Mouse (Mus musculus): Measurements from ENCODE around the gene Gm1043. TPM values are rescaled to one million over a fixed set of nuclear protein-coding genes. Genes with fewer than 3 reads are reported as not detected.

The Gm1043 gene
- polyA plus RNA-seq, 1 experiment from 2014 or later, result not detected

DNA sequence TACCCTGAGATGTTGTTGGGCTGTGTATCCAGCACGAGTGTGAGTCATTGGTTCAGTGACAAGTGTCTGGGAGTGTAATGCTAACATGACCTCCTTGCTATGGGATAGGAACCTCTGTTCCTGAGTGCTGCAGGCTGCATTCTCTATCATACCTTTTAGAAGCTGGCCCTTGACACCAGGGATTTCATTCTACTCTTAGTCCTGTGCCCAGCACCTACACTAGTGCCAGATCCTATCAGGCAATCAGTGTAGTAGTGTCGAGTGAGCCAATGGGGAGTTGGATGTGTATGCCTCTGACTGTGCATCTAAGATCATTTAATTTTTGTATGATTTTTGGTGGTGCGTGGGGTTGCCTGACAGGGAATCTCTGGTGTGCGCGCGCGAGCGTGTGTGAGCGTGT lies 156.1 kb downstream of the Gm1043 start:
- peaks cover 67% of the 10 kb centered on the region for H3K27me3 ChIP-seq
- H3K9me3 ChIP-seq, result no peaks in the 10 kb centered on the region
- H3K9ac ChIP-seq, result no peak overlapping the region
- WGBS, result 15% methylated on average over 9 of the region's 9 CpGs
- H3K27ac ChIP-seq, result no peak overlapping the region
- H3K4me2 ChIP-seq, result peak overlapping the region; percentile 60
- peaks cover 15% of the 10 kb centered on the region for H3K4me1 ChIP-seq
- H3K36me3 ChIP-seq, result no peaks in the 10 kb centered on the region
- no peak for ATAC-seq (ENCODE audit: borderline replicate concordance, extremely low read depth, low FRiP score, low TSS enrichment)
- H3K4me3 ChIP-seq, result no peak overlapping the region

DNA sequence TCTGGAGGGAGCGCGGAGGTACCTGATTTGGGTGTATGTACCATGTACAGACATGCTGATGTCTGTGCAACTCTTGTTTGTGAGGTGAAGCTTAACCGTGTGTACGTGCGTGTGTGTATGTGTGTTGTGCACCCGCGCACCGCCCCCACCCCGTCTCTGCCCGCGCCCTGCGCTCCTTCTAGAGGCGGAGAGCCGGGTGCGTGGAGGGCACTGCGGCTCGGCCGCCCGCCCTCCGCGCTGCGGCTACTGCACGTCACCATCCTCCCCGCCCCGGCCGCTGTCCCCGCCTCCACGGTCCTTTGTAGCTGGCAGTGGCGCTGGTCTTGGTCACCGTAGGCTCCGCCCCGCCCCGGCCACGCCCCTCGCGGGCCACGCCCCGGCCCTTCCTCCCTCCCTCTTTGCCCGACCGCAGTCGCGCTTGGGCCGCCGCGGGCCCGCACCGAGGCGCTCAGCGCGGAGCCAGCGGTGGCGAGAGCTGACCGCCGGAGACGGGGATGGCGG lies 156.5 kb downstream of the Gm1043 start, which contains the start of gene Crmp1:
Gene Crmp1 (plus strand): TSS at position 290 of the 501 bp plus-strand sequence.
- H3K9ac ChIP-seq, result no peak within 1 kb of the TSS
- peak within 1 kb of the TSS; percentile 60 for H3K4me2 ChIP-seq
- H3K27me3 ChIP-seq, result peaks cover 72% of the 10 kb centered on the region
- no peaks in the 10 kb centered on the region for H3K36me3 ChIP-seq
- H3K9me3 ChIP-seq, result no peaks in the 10 kb centered on the region
- H3K4me3 ChIP-seq, result peak within 1 kb of the TSS; percentile 33
- 1% methylated on average over 39 of the region's 56 CpGs for WGBS
- ATAC-seq (ENCODE audit: borderline replicate concordance, extremely low read depth, low FRiP score, low TSS enrichment), result peak; percentile 74; the same call in 1 of the 2 replicates
- H3K4me1 ChIP-seq, result peaks cover 15% of the 10 kb centered on the region
- no peak within 1 kb of the TSS for H3K27ac ChIP-seq

DNA sequence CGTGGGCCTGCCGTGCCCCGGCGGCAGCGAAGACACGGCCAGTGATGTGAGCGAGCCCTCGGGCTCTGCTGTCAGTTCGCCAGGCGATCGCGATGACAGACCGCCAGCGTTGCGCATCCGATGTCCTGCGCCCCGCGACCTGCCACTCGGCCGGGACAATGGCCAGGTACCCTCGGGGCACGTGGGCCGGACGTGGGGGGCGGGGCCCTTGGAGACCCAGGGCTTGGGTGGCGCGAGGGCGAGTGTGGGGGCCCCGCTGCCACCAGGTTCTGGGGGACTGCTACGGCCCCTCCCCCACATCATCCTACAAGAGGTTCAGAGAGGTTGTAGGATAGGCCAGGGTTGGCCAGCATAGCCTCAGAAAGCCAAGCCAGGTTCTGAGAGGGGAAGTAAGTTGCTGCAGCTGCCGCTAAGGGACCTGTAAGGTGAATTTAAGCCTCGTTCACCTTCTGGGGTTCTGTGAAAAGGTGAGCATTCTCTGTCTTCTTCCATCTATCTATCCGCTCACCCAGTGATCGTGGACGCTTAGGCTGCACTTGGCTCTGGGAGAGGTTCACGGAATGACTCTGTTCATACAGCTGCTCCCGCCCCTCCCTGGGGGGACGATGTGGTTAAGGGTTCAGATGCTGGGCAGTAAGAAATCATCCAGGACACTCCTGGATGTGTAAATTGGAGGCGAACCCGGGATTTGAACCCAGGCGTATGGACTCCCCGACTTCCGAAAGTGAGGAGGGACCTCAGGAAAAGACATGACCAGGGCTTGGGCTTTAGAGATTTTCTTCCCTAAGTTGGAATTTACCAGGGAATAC lies 157.4 kb downstream of the Gm1043 start:
- peaks cover 15% of the 10 kb centered on the region for H3K4me1 ChIP-seq
- no peak for ATAC-seq (ENCODE audit: borderline replicate concordance, extremely low read depth, low FRiP score, low TSS enrichment)
- no peaks in the 10 kb centered on the region for H3K36me3 ChIP-seq
- peaks cover 79% of the 10 kb centered on the region for H3K27me3 ChIP-seq
- peak overlapping the region; percentile 60 for H3K4me2 ChIP-seq
- WGBS, result 13% methylated on average over 44 of the region's 44 CpGs
- H3K27ac ChIP-seq, result no peak overlapping the region
- peak overlapping the region; percentile 33 for H3K4me3 ChIP-seq
- H3K9ac ChIP-seq, result no peak overlapping the region
- no peaks in the 10 kb centered on the region for H3K9me3 ChIP-seq

DNA sequence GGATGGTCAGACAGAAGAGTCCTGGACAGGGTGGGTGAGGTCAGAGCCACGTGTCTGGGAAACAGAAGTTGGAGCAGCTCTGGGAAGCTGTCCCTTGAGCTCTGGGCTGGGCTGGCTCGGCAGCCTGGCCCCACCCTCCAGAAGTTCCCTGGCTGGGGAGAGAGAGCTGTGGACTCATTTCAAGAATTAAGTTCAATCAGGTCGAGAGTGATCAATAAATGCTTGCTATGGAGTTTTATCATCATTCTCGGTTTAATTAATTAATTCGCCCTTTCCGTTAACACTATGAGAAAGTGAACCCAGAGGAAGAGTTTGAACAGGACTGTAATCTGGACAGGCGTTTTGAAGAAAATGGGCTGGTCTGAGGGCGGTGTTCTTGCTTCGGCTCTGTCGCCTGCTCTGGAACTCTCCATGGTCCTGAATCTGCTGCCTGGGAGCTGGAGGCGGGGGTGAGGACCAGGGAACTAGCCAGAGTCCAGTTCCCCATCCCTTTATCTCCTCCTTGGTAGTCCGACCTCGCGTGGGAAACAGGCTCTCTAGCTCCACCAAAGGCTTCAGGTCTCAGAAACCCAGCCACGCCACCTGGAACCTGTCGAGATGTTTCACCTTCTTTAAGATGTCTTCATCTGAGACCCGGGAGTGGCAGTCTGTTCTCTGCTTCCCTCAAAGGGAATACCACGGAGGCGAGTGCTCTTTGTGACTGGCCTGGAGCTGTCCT lies 158.2 kb downstream of the Gm1043 start:
- Histone ChIP-seq H3K36me3 (no peaks in the 10 kb centered on the region), H3K4me3 (no peak overlapping the region), H3K27ac (no peak overlapping the region), H3K9ac (no peak overlapping the region), H3K4me2 (no peak overlapping the region), H3K27me3 (peaks cover 84% of the 10 kb centered on the region), H3K9me3 (no peaks in the 10 kb centered on the region), H3K4me1 (peaks cover 15% of the 10 kb centered on the region)
- ATAC-seq (ENCODE audit: borderline replicate concordance, extremely low read depth, low FRiP score, low TSS enrichment), result no peak
- 1% methylated on average over 19 of the region's 19 CpGs for WGBS

DNA sequence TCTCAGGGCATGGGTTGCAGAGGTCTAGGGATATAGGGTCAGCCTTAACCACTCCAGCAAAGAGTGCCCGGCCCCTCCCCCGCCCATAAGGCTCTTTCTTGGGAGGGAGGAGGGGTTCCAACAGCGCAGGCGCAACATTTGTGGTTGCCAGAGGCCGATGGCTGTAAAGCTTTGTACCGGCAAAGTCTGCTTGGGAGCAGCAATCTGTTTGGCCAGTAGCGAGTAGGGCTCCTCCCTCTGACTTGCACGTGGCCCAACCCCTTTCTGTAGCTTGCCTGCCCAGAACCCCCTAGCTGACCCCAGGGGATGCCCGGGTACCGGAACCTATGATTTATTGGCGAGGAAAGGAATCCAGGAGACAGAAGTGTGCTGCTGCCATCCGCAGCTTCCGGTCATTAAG lies 159.0 kb downstream of the Gm1043 start:
- H3K27ac ChIP-seq, result no peak overlapping the region
- H3K4me3 ChIP-seq, result no peak overlapping the region
- no peak overlapping the region for H3K4me2 ChIP-seq
- ATAC-seq (ENCODE audit: borderline replicate concordance, extremely low read depth, low FRiP score, low TSS enrichment), result no peak
- H3K27me3 ChIP-seq, result peaks cover 84% of the 10 kb centered on the region
- H3K9me3 ChIP-seq, result no peaks in the 10 kb centered on the region
- H3K36me3 ChIP-seq, result no peaks in the 10 kb centered on the region
- no peak overlapping the region for H3K9ac ChIP-seq
- 5% methylated on average over 13 of the region's 13 CpGs for WGBS
- peaks cover 15% of the 10 kb centered on the region for H3K4me1 ChIP-seq

DNA sequence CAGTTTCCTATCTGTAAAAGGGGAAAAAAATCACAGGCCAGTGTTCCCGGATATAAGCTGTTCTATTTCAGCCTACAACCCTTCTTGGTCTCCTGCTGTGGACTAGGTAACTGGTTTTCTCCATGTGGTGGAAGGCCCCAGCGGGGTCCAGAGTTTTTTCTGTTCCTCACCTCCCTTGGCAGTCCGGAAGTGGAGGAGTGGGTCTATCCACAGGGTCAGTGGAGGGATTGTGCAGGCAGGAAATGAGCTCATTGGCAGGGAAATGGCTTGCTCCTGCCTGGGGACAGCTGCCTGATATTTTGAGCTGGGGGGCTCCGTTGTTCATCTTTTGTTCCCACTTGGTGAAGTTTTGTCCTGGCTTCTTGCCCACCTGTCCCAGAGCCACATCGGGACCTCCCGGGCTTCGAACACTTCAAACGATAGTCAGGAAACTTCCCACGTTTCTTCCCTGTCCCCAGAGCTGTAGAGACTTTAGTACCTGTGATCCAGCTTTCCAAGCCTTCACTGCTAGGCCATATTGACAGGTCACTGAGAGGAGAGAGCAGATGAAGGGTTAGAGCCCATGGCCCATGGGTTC lies 159.6 kb downstream of the Gm1043 start:
- Histone ChIP-seq H3K9me3 (no peaks in the 10 kb centered on the region), H3K4me1 (peaks cover 15% of the 10 kb centered on the region), H3K4me3 (no peak overlapping the region), H3K27ac (peak overlapping the region; percentile 12; the same call in 1 of the 2 replicates), H3K4me2 (peak overlapping the region; percentile 60; the same call in 1 of the 2 replicates), H3K36me3 (no peaks in the 10 kb centered on the region), H3K27me3 (peaks cover 81% of the 10 kb centered on the region), H3K9ac (no peak overlapping the region)
- no peak for ATAC-seq (ENCODE audit: borderline replicate concordance, extremely low read depth, low FRiP score, low TSS enrichment)
- WGBS, result 37% methylated on average over 9 of the region's 9 CpGs

DNA sequence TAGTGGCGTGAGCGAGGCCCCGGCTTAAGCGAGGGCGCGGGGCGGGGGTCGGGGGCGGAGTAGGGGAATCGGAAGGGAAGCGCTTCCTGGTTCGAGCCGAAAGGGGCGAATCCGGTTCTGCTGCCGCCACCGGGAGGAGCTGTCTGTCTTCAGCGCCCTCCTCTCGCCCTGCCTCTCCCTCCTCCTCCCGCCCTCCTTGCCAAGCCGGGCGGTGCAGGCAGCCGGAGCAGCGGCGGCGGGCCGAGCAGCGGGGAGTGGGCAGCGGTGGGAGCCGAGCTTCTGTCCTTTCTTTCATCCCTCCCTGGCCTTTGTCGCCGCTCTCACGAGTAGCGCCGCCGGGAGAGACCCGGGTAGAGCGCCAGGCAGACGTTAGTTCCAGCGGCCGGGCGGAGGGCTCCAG lies 160.5 kb downstream of the Gm1043 start:
- H3K27me3 ChIP-seq, result peaks cover 72% of the 10 kb centered on the region
- no peaks in the 10 kb centered on the region for H3K9me3 ChIP-seq
- H3K9ac ChIP-seq, result no peak overlapping the region
- 0 out of 2 replicates have a peak, but pooled peaks have one; percentile 10 for ATAC-seq (ENCODE audit: borderline replicate concordance, extremely low read depth, low FRiP score, low TSS enrichment)
- WGBS, result under 1% methylated on average over 36 of the region's 42 CpGs
- peak overlapping the region; percentile 41 for H3K4me3 ChIP-seq
- H3K36me3 ChIP-seq, result no peaks in the 10 kb centered on the region
- H3K4me2 ChIP-seq, result peak overlapping the region; percentile 60
- no peak overlapping the region for H3K27ac ChIP-seq
- H3K4me1 ChIP-seq, result peaks cover 15% of the 10 kb centered on the region

DNA sequence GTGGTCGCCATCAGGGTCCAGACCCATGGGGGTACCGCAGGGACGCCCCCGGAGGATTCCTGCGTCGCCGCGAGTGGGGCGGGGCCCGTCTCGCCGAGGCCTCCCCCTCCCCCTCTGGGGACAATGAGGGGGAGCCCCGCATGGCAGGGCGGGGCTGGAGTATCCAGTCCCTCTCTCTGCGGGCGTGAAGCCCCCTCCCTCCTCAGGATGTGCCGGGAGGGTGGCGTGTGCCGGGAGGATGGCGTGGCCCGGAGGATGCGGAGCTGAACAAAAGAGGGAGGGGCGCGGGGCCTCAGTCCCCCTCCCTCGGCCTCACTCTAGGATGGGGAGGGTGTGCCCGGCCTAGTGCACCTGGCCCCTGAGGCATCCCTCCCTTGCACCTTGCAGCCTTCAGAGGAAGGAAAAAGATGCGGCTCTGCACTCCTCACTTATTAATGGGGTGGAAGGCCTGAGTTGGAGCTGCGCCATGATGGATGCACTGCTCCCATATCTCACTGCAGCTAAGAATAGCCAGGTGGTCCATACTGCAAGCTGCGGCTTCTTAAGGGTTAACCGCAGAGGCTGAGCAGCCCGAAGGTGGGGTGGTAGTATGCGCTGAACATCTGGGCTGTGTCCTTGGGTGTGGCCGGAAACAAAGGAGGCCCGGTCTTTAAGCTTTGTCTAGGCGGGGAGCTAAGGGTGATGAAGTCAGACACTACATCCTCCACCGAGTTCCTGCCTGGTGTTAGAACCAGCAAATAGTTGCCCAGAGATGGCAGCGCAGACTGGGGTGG lies 161.2 kb downstream of the Gm1043 start:
- peaks cover 15% of the 10 kb centered on the region for H3K4me1 ChIP-seq
- no peaks in the 10 kb centered on the region for H3K36me3 ChIP-seq
- H3K4me2 ChIP-seq, result peak overlapping the region; percentile 60
- H3K4me3 ChIP-seq, result peak overlapping the region; percentile 41
- no peak overlapping the region for H3K9ac ChIP-seq
- no peaks in the 10 kb centered on the region for H3K9me3 ChIP-seq
- WGBS, result 2% methylated on average over 28 of the region's 37 CpGs
- peaks cover 65% of the 10 kb centered on the region for H3K27me3 ChIP-seq
- H3K27ac ChIP-seq, result no peak overlapping the region
- no peak for ATAC-seq (ENCODE audit: borderline replicate concordance, extremely low read depth, low FRiP score, low TSS enrichment)

DNA sequence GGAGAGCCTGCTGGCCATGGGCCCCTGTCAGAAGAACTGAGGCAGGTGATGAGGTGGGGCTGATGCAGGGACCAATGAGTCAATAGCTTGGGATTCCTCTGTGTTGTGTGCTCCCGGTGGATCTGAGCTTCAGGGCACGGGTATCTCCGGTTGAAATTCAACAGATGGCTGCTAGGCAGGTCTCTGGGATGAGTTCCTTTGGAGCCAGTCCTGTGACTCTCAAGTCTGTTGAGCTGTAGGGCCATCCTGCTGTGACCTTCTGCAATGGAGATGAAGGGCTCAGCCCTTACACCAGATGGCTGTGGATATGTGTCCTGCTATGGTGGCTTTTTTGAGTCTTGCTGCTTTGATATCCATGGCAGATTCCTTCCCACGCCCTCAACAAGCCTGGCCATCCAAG lies 162.3 kb downstream of the Gm1043 start:
- Histone ChIP-seq H3K36me3 (no peaks in the 10 kb centered on the region), H3K4me3 (no peak overlapping the region), H3K4me1 (peaks cover 4% of the 10 kb centered on the region), H3K9me3 (no peaks in the 10 kb centered on the region), H3K27me3 (peaks cover 54% of the 10 kb centered on the region), H3K27ac (no peak overlapping the region), H3K9ac (no peak overlapping the region), H3K4me2 (no peak overlapping the region)
- ATAC-seq (ENCODE audit: borderline replicate concordance, extremely low read depth, low FRiP score, low TSS enrichment), result no peak
- WGBS, result 25% methylated on average over 4 of the region's 4 CpGs

DNA sequence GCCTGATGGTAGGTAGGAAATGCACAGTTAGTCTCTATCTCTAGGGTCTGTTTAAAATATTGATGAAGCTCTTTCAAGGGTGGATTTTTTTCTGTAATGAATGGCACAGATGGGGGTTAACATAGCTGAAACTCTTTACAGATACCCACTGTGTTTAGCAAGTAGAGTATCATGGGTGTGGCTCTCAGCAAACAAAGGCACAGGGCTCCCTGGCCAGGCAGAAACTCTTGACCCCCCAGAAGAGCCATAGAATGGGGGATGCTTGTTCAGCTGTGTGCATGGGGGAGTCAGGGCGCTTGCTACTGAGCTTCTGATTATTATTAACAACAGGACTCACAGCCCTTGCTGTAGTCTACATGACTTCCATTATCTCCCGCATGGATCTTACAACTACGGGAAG lies 163.7 kb downstream of the Gm1043 start:
- peaks cover 40% of the 10 kb centered on the region for H3K27me3 ChIP-seq
- ATAC-seq (ENCODE audit: borderline replicate concordance, extremely low read depth, low FRiP score, low TSS enrichment), result no peak

DNA sequence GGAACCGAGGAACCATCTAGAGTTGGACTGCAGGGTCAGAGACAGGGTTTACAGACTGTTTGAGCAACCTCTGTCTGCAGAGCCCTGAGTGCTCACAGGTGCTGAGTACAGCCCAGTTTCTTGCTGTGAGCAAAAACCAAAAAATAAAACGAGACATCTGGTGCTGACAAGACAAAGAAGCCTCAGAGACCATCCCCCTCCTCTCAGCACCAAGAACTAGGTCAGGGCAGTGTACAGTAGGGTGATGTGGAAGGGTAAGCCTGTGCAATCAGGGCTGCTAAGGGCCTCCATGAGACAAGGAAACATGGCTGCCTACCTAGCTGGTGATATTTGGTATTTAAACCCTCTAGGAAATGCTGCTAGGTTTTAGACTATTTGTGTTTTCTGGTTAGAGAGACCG lies 166.4 kb downstream of the Gm1043 start:
- 55% methylated on average over 3 of the region's 3 CpGs for WGBS

More for the DNA sequence above, 163.7 kb downstream of the Gm1043 start:
- no peaks in the 10 kb centered on the region for H3K9me3 ChIP-seq
- H3K36me3 ChIP-seq, result no peaks in the 10 kb centered on the region
- H3K27ac ChIP-seq, result no peak overlapping the region
- 63% methylated on average over 3 of the region's 3 CpGs for WGBS
- H3K4me3 ChIP-seq, result no peak overlapping the region
- H3K4me1 ChIP-seq, result 0 out of 2 replicates have a peak, but pooled peaks cover 3% of the 10 kb centered on the region
- H3K4me2 ChIP-seq, result no peak overlapping the region
- H3K9ac ChIP-seq, result no peak overlapping the region

More for the DNA sequence above, 166.4 kb downstream of the Gm1043 start:
- ATAC-seq (ENCODE audit: borderline replicate concordance, extremely low read depth, low FRiP score, low TSS enrichment), result no peak
- Histone ChIP-seq H3K36me3 (no peaks in the 10 kb centered on the region), H3K9me3 (no peaks in the 10 kb centered on the region), H3K4me1 (no peaks in the 10 kb centered on the region), H3K9ac (no peak overlapping the region), H3K27ac (no peak overlapping the region), H3K27me3 (peaks cover 12% of the 10 kb centered on the region), H3K4me3 (no peak overlapping the region), H3K4me2 (no peak overlapping the region)
